Mouse (Mus musculus) cerebellum, postnatal 10 days (tissue): Measurements from ENCODE around the gene E130114P18Rik.

ENCODE experiments used
- DNase-seq, 2 experiments: peaks; one replicate each; pipeline ENCODE4 v3.0.0; 2021; ENCODE audit warnings: mixed read lengths in 2 of 2

E130114P18Rik gene

DNA sequence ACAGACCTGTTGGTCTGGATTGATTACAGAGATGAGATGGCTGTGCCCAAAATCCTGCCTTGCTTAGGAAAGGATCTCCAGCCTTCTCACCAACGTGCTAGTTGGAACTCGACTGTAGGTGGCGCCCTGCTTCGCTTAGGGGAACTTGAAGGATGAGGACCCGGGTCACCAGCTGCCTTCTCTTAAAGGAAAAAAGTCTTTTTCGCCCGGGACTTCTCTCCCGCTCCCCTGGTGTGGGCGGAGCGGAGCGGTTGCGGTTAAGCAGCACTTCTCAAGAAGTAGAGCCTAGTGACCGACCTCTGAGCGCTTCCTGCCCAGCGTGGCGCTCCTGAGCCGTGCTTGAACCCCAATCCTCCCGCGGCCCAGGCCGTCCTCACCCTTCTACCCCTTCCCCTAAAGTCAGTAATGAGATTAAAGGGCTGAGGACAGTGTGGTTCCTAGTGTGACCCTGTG lies 26.8 kb downstream of the E130114P18Rik start:
- DNase-seq: peak; percentile 98 to 99

DNA sequence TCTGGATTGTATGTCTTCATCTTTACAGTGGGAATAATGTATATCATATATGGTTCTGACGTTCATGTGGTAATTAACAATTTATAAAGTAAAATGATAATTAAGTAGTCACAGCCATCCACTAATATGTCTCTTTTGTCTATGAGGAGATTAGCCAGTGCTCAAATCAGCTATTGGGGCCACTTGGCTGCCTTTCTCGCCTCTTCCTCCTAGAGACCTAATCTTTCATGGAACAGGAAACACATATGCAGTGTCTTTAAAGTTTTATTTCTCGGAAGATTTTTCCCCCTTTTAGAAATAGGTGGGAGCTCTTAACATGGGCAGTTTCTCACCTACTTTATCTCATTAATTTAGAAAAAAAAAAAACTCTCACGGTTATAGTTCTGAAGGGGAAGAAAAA lies 27.5 kb downstream of the E130114P18Rik start:
- no peak for DNase-seq

DNA sequence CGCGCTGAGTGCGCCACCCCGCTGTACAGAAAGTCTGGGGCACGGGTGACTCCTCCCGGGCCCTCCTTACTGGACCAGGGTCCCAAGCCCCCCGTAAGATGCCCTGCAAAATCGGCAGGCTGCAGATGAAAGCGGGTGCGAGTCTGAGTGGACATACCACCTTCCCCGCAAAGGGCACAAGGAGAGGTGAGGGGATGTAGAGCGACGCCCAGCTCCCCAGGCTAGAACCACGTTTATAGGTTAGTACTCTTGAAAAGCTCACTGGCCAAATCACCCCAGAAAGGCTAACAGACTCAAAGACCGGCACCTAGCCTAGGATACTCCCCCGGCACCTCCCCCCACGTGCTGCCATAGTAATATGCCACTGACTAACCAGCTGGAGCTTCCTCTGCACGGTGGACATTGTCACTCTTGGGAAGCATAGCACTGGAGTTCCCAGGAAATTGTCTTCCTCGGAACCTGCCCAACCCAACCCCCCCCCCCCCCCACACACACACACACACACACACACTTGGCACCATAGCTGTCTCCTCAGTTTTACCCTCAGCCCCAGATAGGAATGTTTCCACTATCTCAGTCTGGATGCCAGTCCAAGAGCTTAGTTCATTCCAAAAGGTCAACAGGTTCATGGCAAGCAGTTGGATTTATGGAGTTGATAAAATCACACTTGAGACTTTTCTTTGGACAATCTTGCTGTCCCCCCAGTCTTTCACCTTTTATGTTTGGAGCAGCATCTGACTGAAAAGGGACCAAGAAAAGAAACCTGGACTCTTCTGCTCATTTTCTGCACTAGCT lies 31.6 kb downstream of the E130114P18Rik start:
- DNase-seq: peak in 1 of 2 experiments; percentile 43

DNA sequence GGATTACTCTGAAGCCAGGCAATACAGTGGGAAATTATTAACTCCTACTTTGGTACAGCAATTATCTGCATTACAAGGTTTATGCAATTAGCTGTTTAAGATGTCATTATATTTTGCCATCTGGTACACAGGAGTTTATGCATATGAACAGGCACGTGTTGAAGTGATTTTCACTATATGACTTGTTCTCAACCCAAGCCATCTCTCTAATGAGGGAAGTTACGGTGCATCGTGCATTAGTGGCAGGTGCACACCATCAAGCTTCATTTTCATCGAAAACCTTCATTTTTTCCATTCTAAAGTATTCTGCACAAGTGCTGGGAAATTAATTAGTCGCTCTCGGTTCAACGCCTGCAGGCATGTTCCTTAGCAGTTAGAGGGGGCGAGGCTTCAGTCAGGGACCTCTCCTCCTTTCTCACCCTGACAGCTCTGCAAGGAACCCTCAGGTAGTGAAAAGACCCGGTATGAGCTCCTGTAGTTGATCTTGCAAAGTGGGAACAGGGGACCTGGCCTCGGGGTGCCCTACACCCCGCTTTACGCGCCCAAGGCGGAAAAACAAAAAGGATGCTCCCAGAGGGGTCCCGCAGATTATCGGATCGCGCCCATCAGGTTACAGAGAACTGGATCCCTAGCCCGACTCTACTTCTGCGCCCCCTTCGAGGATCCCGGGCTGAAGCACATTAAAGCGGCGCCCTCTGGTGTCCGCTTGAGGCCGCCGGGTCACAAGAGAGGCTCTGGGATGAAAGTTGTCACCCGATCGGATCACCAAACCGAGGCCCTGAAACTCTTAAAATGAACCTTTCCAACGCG lies 32.4 kb downstream of the E130114P18Rik start:
- DNase-seq: peak; percentile 95

DNA sequence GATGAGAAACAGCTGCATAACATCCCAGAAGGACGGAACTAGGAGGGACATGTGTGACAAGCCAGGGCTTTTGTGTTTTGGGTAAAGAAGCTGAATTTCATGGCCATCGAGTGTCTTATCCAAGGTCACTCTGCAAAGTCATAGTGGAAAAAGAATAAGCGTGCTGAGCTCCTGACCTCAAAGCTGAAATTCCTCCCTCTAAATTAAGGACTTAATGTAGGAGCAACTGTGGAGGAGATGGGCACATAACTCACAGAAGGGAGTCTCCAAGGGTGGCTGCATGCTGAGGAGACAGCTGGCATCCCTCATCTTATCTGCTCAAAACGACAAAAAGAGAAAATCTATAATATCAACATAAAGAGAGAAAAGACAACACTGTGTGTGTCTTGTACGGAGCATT lies 33.9 kb downstream of the E130114P18Rik start:
- no peak for DNase-seq

DNA sequence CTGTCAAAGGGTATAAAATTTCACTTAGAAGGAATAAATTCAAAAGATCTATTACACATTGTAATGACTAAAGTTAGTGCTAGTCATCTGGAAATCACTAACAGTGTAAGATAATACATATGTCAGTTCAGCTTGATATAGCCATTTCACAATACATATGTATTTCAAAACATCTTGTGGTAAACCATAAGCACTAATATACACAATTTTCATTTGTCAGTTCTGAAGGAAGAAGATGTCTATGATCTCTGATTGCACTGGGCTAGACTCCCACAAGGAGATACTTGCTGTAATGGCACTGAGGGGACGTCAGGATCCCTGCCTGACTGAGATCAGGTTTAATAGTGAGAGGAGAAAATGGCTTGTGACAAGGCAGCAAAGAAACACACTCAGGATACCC lies 44.5 kb downstream of the E130114P18Rik start:
- DNase-seq: no peak

DNA sequence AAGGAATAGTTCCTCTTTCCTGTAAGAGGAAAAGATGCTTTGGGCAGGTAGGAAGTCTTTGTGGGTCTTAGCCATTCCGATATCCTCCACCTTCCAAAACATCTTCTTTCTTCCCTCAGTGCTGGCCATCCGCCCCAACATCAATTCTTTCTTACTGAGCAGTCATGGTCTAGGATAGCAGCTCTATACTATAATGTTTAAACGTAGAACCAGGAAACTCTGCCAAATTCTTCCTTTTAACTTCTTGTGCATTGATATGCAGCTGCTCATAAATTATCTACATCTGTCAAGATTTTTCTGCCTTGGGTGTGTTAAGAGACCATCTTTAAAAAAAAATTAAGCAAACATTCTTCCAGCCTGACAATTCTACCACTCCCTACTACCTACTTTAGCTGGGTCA lies 47.5 kb downstream of the E130114P18Rik start:
- no peak for DNase-seq

DNA sequence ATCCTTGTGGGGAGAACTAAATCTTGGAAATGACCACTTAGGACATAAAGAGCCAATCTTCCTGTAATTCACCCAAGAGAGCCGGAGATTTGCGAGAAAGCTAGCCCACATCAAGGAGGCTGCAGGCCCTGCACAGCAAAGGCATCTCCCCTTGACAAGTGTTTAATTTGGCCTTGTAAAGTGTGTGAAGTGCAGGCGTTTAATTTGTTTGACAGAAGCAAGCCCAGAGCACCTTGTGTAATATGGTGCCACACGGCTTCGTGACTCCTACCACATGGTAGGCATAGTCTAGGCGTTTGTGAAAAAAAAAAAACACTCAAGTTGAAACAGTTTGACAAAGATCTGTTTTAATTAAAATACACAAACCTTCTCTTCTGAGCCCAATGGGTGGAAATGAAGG lies 47.9 kb downstream of the E130114P18Rik start:
- DNase-seq: no peak

DNA sequence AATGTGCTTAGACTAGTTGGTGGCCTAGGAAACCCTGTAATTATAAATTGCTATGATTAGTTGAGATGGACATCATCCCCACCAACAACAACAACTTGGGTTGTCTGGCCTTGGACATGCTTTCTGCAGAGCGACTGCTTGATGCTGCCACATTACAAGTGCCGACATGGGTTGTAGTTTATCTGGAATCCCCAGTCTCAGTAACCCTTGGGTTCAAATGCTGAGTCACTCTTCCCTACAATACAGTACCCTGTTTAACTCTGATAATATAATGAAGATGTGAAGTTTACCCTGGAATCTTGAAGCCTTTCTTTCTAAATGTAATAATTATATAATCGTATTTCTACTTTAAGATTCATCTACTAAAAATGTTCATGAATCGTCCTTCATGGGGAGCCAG lies 49.4 kb downstream of the E130114P18Rik start:
- no peak for DNase-seq

DNA sequence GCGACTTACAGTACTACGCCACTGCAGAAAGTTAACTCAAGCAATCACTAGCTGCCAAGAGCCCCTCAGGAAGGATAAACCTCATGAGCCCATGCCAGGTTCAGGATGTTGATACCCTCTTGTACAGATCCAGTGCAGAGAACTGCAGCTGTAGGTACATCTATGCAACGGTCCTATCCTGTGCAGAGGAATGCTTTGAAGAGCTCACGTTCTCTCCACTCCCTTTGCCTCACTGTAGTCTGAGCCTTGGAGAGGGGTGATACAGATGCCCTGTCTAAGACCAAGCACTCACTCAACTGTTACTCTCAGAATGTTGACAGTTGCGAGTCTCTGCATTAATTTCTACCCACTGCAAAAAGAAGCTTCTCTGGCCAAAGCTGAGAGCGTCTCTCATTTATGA lies 54.5 kb downstream of the E130114P18Rik start:
- no peak for DNase-seq

DNA sequence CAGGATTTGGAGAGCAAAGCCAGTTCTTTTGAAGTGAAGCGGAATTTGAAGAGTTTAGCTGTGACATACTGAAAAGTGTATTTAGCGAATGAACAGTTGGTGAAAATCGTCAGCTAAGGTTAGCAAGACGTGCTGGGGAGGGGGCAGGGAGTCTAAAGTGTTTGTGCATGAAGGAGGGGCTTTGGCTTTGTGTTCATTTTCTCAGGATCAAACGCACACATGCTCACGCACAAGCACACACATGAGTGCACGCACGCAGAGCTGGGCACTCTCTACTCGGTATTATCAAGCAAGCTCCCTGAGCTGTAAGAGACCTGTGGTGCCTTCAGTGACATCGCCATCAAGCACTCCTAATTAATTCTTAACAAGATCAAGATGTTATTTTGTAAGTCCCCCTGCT lies 55.2 kb downstream of the E130114P18Rik start:
- no peak for DNase-seq

DNA sequence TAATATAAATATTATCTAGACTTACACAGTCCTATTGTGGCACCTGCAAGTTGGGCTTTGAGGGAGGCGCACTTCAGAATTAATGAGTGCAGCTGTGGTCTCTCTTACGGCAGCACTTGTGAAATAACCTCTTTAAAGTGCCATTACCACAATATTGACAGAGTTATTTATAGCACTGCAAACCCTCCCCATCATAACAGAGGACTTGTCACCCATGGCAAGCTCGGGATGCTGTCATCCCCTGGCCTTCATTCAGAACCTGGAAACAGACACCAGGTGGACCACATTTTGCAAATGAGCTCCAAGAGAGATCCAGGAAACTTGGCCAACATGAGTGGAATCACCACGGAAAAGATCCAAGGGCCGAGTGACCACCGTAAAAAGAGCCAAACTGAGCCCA lies 63.3 kb downstream of the E130114P18Rik start:
- DNase-seq: peak; percentile 73 to 77

DNA sequence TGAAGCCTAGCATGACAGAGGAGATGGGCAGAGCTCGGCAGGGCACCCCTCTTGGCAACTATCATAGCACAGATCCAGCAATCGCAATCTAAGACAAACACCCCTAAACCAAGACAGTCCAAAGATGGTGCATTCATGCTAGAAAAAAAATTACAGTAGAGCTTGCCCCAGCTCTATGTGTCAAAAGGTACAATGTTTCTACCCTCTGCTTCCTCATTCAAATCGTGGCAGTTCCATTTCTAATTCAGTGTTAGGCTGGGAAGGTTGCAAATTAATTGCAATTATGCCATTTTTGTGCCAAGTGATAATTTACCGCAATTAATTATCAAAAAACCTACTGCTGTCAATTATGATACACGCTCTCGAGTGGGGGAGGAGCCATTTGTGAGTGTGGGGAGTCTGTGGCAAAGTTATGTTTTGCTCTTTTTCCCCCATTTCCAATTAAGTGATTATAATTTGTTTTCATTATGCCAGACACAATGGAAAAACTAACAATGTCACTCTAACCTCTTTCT lies 63.7 kb downstream of the E130114P18Rik start:
- DNase-seq: no peak

DNA sequence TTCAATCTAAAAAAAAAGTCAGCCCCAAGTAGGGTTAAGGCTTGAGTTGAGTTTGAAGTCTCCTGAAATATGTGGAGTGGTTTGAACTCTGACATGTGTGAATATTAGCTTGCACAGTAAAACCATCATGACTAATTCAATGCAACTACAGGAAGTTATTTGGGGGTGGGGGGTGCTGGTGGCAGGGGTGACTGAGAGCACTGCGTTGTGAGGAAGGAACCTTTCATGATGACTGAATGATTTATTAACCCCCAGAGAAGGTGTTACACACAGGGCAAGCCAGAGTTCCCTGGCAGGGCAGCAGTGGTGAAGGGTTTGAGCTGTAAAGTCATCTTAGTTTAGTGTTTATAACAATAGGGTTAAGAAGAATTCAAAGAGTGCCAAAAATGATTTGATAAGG lies 65.3 kb downstream of the E130114P18Rik start:
- DNase-seq: no peak

DNA sequence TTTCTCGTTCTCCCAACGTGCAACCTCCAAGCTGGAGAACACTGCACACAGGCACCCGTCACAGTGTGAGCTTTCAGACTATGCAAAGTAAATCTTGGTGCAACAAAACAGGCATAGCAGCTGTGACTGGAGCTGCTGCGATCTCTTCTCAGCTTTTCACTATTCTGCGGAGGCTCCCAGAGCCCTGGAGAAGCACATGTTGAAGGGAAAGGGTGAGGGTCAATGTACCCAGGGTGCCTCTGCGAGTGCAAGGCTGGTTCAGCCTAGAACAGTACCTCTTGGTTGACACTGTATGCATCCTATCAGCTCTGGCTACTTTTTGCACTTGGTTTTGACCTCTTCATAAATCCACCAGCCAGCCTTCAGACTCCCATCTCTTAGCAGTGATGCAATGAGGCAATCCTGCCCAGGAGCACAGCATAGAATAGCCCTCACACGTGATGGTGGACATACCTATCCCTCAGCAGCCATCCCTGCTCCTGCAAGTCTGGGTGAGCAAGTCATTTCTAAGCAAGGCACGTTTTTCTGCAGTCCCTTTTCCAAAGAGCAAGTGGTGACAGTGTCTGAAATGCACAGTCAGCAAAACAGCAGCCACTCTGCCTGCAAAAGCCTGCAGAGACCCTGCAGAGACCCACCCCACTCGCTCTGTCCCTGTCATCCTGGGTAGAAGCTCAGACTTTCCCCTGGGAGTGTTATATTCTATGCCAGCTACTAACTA lies 67.7 kb downstream of the E130114P18Rik start:
- no peak for DNase-seq

DNA sequence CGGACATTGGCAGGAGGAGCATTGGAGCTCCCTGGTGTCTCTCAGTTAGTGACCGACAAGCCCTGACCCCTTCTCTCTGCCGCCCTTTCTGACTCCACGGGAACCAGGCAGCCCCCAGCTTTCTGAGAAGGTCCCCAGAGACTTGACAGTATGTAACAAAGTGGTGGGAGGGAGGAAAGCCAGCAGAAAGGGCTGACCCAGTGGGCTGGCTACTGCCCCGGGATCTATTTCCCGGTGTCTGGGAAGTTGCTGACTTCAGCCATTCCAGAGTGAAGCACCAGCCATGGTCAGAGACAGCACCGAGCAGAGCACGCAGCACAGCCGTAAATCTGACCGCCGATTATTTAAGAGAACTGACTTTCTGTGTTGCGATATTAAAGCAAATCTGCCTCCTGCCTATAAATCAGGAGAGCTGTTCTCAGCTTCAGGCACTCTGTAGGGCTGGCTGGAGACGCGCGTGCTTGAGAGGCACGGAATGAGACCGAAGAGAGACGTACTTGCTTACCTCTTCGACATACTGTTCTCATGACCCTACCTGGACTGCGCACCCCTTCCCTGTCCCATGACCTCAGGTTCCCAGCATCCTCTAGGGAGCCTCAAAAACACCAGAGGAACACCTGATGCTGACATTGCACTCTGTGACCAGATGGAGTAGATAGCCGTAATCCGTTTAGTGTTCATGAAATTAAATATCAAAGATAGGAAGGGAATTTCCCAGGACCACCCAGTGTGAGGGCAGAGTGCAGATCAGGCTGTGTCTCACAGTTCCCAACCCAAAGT lies 70.3 kb downstream of the E130114P18Rik start:
- DNase-seq: no peak

DNA sequence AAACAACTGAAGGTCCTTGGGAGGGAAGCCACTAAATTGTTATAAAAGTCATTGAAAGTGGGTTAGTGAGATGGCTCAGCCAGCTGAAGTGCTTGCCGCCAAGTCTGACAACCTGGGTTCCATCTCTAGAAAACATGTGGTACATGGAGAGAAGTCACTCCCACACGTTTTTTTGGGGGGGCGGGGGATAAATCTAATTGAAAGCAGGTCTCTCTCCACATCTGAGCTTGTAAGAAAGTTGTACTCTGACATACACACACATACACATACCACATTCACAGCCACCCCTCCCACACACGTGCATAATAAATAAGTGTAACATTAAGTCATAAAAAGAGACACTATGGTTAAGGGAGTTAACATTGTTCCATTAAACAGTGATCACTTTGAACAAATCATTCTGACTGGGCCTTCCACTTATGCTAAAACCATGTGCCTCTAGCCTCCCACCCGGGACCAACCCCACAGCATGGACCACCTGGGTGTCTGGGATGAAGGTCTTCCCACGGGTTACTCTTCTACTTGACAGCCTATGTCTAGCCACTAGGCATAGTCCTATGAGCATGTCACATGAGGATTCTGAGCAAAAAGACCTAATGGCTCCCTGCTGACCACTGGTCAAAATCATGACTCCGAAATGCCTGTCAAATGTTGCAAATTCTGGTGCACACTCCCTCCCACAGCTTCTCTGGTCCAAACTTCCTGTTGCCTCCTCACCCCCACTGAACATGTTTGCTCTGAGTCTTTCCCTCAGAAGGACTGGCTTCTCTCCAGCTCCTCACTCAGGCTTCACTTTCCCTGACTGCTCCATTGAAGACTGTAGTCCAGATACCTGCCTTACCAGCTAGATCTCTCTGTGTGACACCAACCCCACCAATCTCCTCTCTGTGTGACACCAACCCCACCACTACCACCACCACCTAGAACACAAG lies 80.9 kb downstream of the E130114P18Rik start:
- DNase-seq: peak; percentile 29 to 36

DNA sequence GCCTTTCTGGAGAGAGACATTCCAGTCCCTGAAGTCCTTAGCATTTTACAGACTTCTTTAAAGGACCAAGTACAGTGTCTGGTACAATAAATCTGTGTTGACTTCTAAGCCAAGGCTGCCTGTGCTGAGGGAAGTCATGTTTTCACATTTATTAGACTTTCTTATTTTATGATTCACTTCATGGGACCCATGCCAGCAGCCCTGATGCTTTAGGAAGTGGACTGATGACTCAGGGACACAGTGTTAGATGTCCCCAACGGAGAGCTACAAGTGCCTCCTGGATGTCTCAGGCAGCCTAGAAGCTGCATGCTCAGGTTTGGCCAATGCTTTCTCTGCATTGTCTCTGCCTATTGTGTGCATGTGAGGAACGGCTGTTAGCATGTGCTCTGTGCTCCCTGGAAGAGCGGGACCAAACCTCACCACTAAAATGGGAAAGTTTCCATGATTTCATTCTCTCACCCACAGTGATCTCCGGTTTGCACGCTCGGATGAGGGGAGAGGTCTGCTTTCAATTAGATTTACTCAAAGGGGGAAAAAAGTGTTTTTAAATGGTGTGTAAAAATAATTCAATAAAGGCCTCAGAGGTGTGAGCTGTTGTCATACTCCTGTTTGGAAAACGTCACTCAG lies 82.4 kb downstream of the E130114P18Rik start:
- peak in 1 of 2 experiments; percentile 33 for DNase-seq

DNA sequence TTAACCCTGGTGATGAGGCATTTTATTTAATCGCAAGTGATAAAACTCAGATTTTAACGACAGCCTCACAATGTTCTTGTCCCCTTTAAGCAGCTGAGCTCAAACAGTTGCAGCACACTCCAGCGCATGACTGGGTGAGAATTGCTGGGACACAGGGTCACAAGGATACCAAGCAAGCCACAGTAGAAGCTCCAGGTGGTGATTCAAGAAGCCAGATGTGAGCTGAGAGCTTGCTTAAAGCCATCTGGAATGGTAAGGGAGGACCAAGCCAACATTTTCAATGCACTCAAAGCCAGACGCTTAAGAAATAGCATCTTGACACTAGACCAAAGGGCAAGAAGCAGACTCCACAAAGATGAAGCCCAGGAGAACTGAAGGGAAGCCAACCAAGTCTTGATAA lies 83.9 kb downstream of the E130114P18Rik start:
- no peak for DNase-seq

DNA sequence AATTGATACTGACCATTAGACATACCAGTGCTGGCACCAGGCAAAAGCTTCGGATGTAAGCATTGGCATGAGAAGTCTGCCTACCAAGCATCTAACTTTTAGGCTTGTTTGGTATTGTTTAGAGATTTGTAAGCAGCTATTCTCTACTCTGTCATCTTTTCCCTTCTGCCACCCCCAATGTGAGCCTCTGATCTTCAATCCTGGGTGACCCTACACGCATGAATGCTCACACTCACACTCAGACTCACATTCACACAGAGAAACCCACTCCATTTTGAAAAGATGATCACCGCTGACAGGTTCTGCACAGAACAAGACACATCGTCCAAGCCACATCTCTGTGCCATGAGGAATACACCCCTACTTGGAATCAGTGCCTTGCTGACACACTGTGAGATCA lies 84.8 kb downstream of the E130114P18Rik start:
- no peak for DNase-seq

DNA sequence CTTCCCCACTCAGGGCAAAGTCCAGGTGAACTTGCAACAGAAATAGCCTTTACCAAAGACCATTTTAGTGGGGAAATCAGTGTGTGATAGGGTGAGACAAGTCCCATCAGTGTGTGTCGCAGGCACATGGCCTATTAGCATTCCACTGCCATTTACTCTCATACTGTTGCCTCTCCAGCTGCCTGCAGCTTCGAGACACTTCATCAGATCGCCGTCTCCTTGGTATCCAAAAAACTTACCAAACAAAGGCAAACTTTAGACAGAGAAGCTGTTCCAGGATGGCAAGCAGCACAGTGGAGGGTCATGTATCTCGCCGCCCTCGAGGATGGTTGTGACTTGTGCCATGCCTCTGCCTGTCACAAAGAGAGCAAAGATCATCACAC lies 87.5 kb downstream of the E130114P18Rik start:
- no peak for DNase-seq
